In genomic region chr6:13677818-13678282, GRCm38 (mm10) we compare ENCODE assay signal across 8 mouse cellular contexts. TPM values are rescaled to one million over a fixed set of nuclear protein-coding genes. Genes with fewer than 3 reads are reported as not detected.
DNase-seq lines count a peak whose midpoint lies in the region; ATAC-seq and TF ChIP-seq lines count a peak whose summit lies in the region.

Bmt2 (minus strand) TSS chr6:13677966.

- H3K9me3 ChIP-seq in ES-Bruce4 (replicated peaks; ENCODE audit: control insufficient read depth, insufficient read depth, low read length, poor library complexity, severe bottlenecking): no peaks in the 10 kb centered on the region
- H3K9me3 ChIP-seq in forebrain, embryonic 13.5 days (replicated peaks): no peaks in the 10 kb centered on the region
- no peaks in the 10 kb centered on the region for H3K9me3 ChIP-seq in liver, postnatal 0 days (ENCODE audit: low read length)
- H3K9me3 ChIP-seq in neural tube, embryonic 14.5 days (ENCODE audit: control insufficient read depth, low read length): no peaks in the 10 kb centered on the region

- peak; percentile 99 for DNase-seq in heart, postnatal 10 days
- DNase-seq in large intestine, adult 2 months (ENCODE audit: low read depth, low spot score): peak; percentile 93
- peak; percentile 99 for DNase-seq in liver, postnatal 0 days
- DNase-seq in testis, postnatal 10 days (ENCODE audit: low spot score): peak; percentile 99

- no peak for TF ChIP-seq CTCF in ES-Bruce4 (IDR thresholded peaks at IDR 0.05; ENCODE audit: low read depth, low read length)
- 0 out of 2 replicates have a peak, but pooled peaks have one; percentile 1 for TF ChIP-seq CTCF in liver, postnatal 0 days (IDR thresholded peaks at IDR 0.05; ENCODE audit: low read depth)

- no peaks in the 10 kb centered on the region for H3K27me3 ChIP-seq in ES-Bruce4 (ENCODE audit: control insufficient read depth, insufficient read depth, low read length, poor library complexity, severe bottlenecking)
- no peaks in the 10 kb centered on the region for H3K27me3 ChIP-seq in forebrain, embryonic 13.5 days
- H3K27me3 ChIP-seq in liver, postnatal 0 days (ENCODE audit: insufficient read depth, low read length): no peaks in the 10 kb centered on the region
- H3K27me3 ChIP-seq in neural tube, embryonic 14.5 days (ENCODE audit: control insufficient read depth, insufficient read depth, low read length): peaks cover 5% of the 10 kb centered on the region; the same call in 1 of the 2 replicates

- WGBS in forebrain, embryonic 13.5 days: 0% methylated on average over 35 of the region's 37 CpGs
- under 1% methylated on average over 37 of the region's 37 CpGs for WGBS in large intestine, adult 2 months
- under 1% methylated on average over 34 of the region's 37 CpGs for WGBS in liver, postnatal 0 days (ENCODE audit: insufficient replicate concordance)
- WGBS in neural tube, embryonic 14.5 days: under 1% methylated on average over 33 of the region's 37 CpGs

- peak within 1 kb of the TSS; percentile 84 for H3K9ac ChIP-seq in ES-Bruce4 (ENCODE audit: low read depth, poor library complexity, severe bottlenecking)
- peak within 1 kb of the TSS; percentile 97 for H3K9ac ChIP-seq in forebrain, embryonic 13.5 days
- H3K9ac ChIP-seq in liver, postnatal 0 days (replicated peaks): peak within 1 kb of the TSS; percentile 93
- H3K9ac ChIP-seq in neural tube, embryonic 14.5 days (replicated peaks; ENCODE audit: low read depth, low read length): peak within 1 kb of the TSS; percentile 96

- peak within 1 kb of the TSS; percentile 84 for H3K4me3 ChIP-seq in ES-Bruce4 (ENCODE audit: low read depth, low read length)
- peak within 1 kb of the TSS; percentile 90 for H3K4me3 ChIP-seq in forebrain, embryonic 13.5 days
- H3K4me3 ChIP-seq in liver, postnatal 0 days (ENCODE audit: low read depth, low read length): peak within 1 kb of the TSS; percentile 85
- H3K4me3 ChIP-seq in neural tube, embryonic 14.5 days (ENCODE audit: low read depth, low read length): peak within 1 kb of the TSS; percentile 95

- intact Hi-C loops in heart, postnatal 10 days (cut with DNase I): loop anchor here (2.0 to 5.0 kb wide), 2 partner anchors 69 to 194 kb away; partner anchors contain the start of genes 2610001J05Rik and Tmem168

- no peak for TF ChIP-seq POLR2A in ES-Bruce4 (IDR thresholded peaks at IDR 0.05; ENCODE audit: insufficient read depth, low read length)

- no peaks in the 10 kb centered on the region for H3K36me3 ChIP-seq in ES-Bruce4 (ENCODE audit: control insufficient read depth, insufficient read depth, low read length, poor library complexity, severe bottlenecking)
- no peaks in the 10 kb centered on the region for H3K36me3 ChIP-seq in forebrain, embryonic 13.5 days (ENCODE audit: poor library complexity, severe bottlenecking)
- no peaks in the 10 kb centered on the region for H3K36me3 ChIP-seq in liver, postnatal 0 days (replicated peaks; ENCODE audit: insufficient read depth, low read length)
- no peaks in the 10 kb centered on the region for H3K36me3 ChIP-seq in neural tube, embryonic 14.5 days (ENCODE audit: control insufficient read depth, insufficient read depth, low read length)

- peak; percentile 99 for ATAC-seq in cerebellum, adult (ENCODE audit: insufficient number of reproducible peaks, low FRiP score, low TSS enrichment)
- peak; percentile 99 for ATAC-seq in forebrain, embryonic 13.5 days
- peak; percentile 99 for ATAC-seq in liver, postnatal 0 days
- ATAC-seq in neural tube, embryonic 14.5 days (ENCODE audit: low read depth): peak; percentile 99

- no peaks in the 10 kb centered on the region for H3K4me1 ChIP-seq in ES-Bruce4 (ENCODE audit: control insufficient read depth, insufficient read depth, low read length)
- peaks cover 23% of the 10 kb centered on the region for H3K4me1 ChIP-seq in forebrain, embryonic 13.5 days
- peaks cover 9% of the 10 kb centered on the region for H3K4me1 ChIP-seq in liver, postnatal 0 days (ENCODE audit: insufficient read depth)
- H3K4me1 ChIP-seq in neural tube, embryonic 14.5 days (ENCODE audit: control insufficient read depth, insufficient read depth, low read length): peaks cover 12% of the 10 kb centered on the region; the same call in 1 of the 2 replicates

- peak within 1 kb of the TSS; percentile 84 for H3K4me2 ChIP-seq in forebrain, embryonic 13.5 days
- peak within 1 kb of the TSS; percentile 72 for H3K4me2 ChIP-seq in liver, postnatal 0 days (ENCODE audit: low read depth, low read length)
- peak within 1 kb of the TSS; percentile 62 for H3K4me2 ChIP-seq in neural tube, embryonic 14.5 days (ENCODE audit: low read depth, low read length)

- peak within 1 kb of the TSS; percentile 80 for H3K27ac ChIP-seq in ES-Bruce4 (ENCODE audit: insufficient read depth, low read length)
- H3K27ac ChIP-seq in forebrain, embryonic 13.5 days: peak within 1 kb of the TSS; percentile 96
- H3K27ac ChIP-seq in liver, postnatal 0 days (ENCODE audit: low read depth): peak within 1 kb of the TSS; percentile 96
- H3K27ac ChIP-seq in neural tube, embryonic 14.5 days (ENCODE audit: low read depth, low read length): peak within 1 kb of the TSS; percentile 93

- TF ChIP-seq EP300 in ES-Bruce4 (IDR thresholded peaks at IDR 0.05; ENCODE audit: insufficient read depth, low read depth, low read length): 0 out of 2 replicates have a peak, but pooled peaks have one; percentile 26
- TF ChIP-seq EP300 in liver, postnatal 0 days (IDR thresholded peaks at IDR 0.05; ENCODE audit: low read depth): no peak

RNA-seq across cellular contexts. Expression of gene Bmt2, which starts in this region (rescaled TPM):
- polyA plus RNA-seq in ES-Bruce4 (2011; ENCODE audit: insufficient read depth, insufficient read length, low read depth, missing spikeins): 18.4 and 21.0 TPM in 2 replicates
- polyA plus RNA-seq in forebrain, embryonic 13.5 days (2015; fragmentation: Nextera tagmentation; extraction: Ambion mirVana): 24.2 and 24.3 TPM in 2 replicates
- total RNA-seq in heart, postnatal 10 days (2021): 10 to 100 TPM; 10.4 to 11.2 TPM
- polyA plus RNA-seq in large intestine, adult 2 months (2012; rRNA removed): 1.2 and 1.5 TPM in 2 replicates
- 3.2 TPM in 2 replicates for polyA plus RNA-seq in liver, postnatal 0 days (2015; fragmentation: Nextera tagmentation; extraction: Ambion mirVana)
- polyA plus RNA-seq in neural tube, embryonic 14.5 days (2014; fragmentation: Nextera tagmentation; extraction: Ambion mirVana): 31.1 and 32.5 TPM in 2 replicates

Comparison
In these comparisons a context has a peak if more than half of its experiments do, and no peak if none do; other contexts are left out.
1. Peak in every context shown above with its lines: DNase-seq, ATAC-seq, H3K4me3 ChIP-seq and H3K27ac ChIP-seq.